Mouse (Mus musculus) neural tube, embryonic 12.5 days (tissue): Measurements from ENCODE around the gene Atp2a2. TPM values are rescaled to one million over a fixed set of nuclear protein-coding genes. Genes with fewer than 3 reads are reported as not detected.

Experiments used
- ATAC-seq: fragments of 200-750 bp; cut with Nextera tagmentation; 2 replicates; pipeline ENCODE4 v1.8.0; 2017; ENCODE audit warnings: low read depth, mild to moderate bottlenecking, moderate TSS enrichment, moderate library complexity; ENCODE audit not compliant: low FRiP score
- H3K27ac ChIP-seq: fragments of 300-500 bp; sonication (generic); 2 replicates; pipeline ENCODE4 v1.5.1; 2016
- H3K27me3 ChIP-seq: fragments of 300-500 bp; sonication (generic); replicated peaks from 2 replicates; pipeline ENCODE4 v1.6.1; 2016; ENCODE audit warnings: mild to moderate bottlenecking
- H3K36me3 ChIP-seq: fragments of 300-500 bp; sonication (generic); 2 replicates; pipeline ENCODE4 v1.6.1; 2016; ENCODE audit warnings: mild to moderate bottlenecking
- H3K4me1 ChIP-seq: fragments of 300-500 bp; sonication (generic); 2 replicates; pipeline ENCODE4 v1.6.1; 2016
- H3K4me2 ChIP-seq: fragments of 300-500 bp; sonication (generic); replicated peaks from 2 replicates; pipeline ENCODE4 v1.6.1; 2016; ENCODE audit warnings: mild to moderate bottlenecking
- H3K4me3 ChIP-seq: fragments of 300-500 bp; sonication (generic); 2 replicates; pipeline ENCODE4 v1.5.1; 2016
- H3K9ac ChIP-seq: fragments of 300-500 bp; sonication (generic); 2 replicates; pipeline ENCODE4 v1.6.1; 2016; ENCODE audit warnings: mild to moderate bottlenecking
- H3K9me3 ChIP-seq: fragments of 300-500 bp; sonication (generic); 2 replicates; pipeline ENCODE4 v1.6.1; 2016; ENCODE audit warnings: mild to moderate bottlenecking
- WGBS: fragments of 180-500 bp; shearing (Covaris S2); methylation state at CpG from one replicate; pipeline ENCODE4 v1.1.7; 2016; 5-methylcytosine and 5-hydroxymethylcytosine counted together
- polyA plus RNA-seq: library from polyadenylated mRNA; unstranded; fragments of >200 nt; fragmentation: Nextera tagmentation; extraction: Ambion mirVana; gene quantifications from 2 replicates; pipeline ENCODE4 v1.2.1, GENCODE M21; 2016

Atp2a2 gene
- polyA plus RNA-seq, 1 experiment from 2014 or later: 76.1 TPM

- Histone ChIP-seq H3K27me3 (no peaks in the 10 kb centered on the region), H3K4me1 (peaks cover 18% of the 10 kb centered on the region), H3K4me3 (no peak overlapping the region), H3K36me3 (no peaks in the 10 kb centered on the region), H3K4me2 (no peak overlapping the region), H3K9ac (no peak overlapping the region), H3K9me3 (no peaks in the 10 kb centered on the region), H3K27ac (no peak overlapping the region)
- no peak for ATAC-seq
- 87% methylated on average over 5 of the region's 5 CpGs for WGBS
Measured at GRCm38 (mm10) chr5:122516901-122517300, 14.9 kb upstream of the Atp2a2 start.

GRCm38 (mm10) chr5:122516029-122516730 is 14.2 kb upstream of the Atp2a2 start:
- no peak overlapping the region for H3K4me3 ChIP-seq
- no peak overlapping the region for H3K9ac ChIP-seq
- WGBS: 81% methylated on average over 11 of the region's 11 CpGs
- H3K4me1 ChIP-seq: peaks cover 18% of the 10 kb centered on the region
- no peaks in the 10 kb centered on the region for H3K36me3 ChIP-seq
- no peak for ATAC-seq
- H3K9me3 ChIP-seq: no peaks in the 10 kb centered on the region
- H3K27me3 ChIP-seq: no peaks in the 10 kb centered on the region
- H3K27ac ChIP-seq: no peak overlapping the region
- H3K4me2 ChIP-seq: no peak overlapping the region

- 0 out of 2 replicates have a peak overlapping the region, but pooled peaks have one; percentile 18 for H3K4me2 ChIP-seq
- H3K4me3 ChIP-seq: no peak overlapping the region
Measured at GRCm38 (mm10) chr5:122514127-122514521, 12.1 kb upstream of the Atp2a2 start.

GRCm38 (mm10) chr5:122513421-122514126 is 11.5 kb upstream of the Atp2a2 start:
- Histone ChIP-seq H3K4me3 (no peak overlapping the region), H3K9ac (no peak overlapping the region), H3K4me2 (0 out of 2 replicates have a peak overlapping the region, but pooled peaks have one; percentile 18), H3K27ac (no peak overlapping the region), H3K36me3 (no peaks in the 10 kb centered on the region), H3K9me3 (no peaks in the 10 kb centered on the region), H3K4me1 (peaks cover 18% of the 10 kb centered on the region), H3K27me3 (no peaks in the 10 kb centered on the region)
- WGBS: 44% methylated on average over 23 of the region's 23 CpGs
- ATAC-seq: no peak

More at GRCm38 (mm10) chr5:122514127-122514521, 12.1 kb upstream of the Atp2a2 start:
- Histone ChIP-seq H3K27ac (no peak overlapping the region), H3K9ac (no peak overlapping the region), H3K36me3 (no peaks in the 10 kb centered on the region), H3K27me3 (no peaks in the 10 kb centered on the region), H3K4me1 (peaks cover 24% of the 10 kb centered on the region), H3K9me3 (no peaks in the 10 kb centered on the region)
- ATAC-seq: no peak
- 43% methylated on average over 8 of the region's 8 CpGs for WGBS

GRCm38 (mm10) chr5:122512011-122512410 is 10.0 kb upstream of the Atp2a2 start:
- Histone ChIP-seq H3K27me3 (no peaks in the 10 kb centered on the region), H3K9me3 (no peaks in the 10 kb centered on the region), H3K9ac (no peak overlapping the region), H3K36me3 (no peaks in the 10 kb centered on the region), H3K27ac (no peak overlapping the region), H3K4me2 (no peak overlapping the region), H3K4me3 (no peak overlapping the region), H3K4me1 (peaks cover 15% of the 10 kb centered on the region)
- 84% methylated on average over 6 of the region's 6 CpGs for WGBS
- no peak for ATAC-seq

- no peak overlapping the region for H3K27ac ChIP-seq
- H3K27me3 ChIP-seq: no peaks in the 10 kb centered on the region
- no peak for ATAC-seq
- H3K4me3 ChIP-seq: no peak overlapping the region
- no peak overlapping the region for H3K9ac ChIP-seq
- H3K4me1 ChIP-seq: peaks cover 15% of the 10 kb centered on the region
- H3K4me2 ChIP-seq: no peak overlapping the region
- H3K9me3 ChIP-seq: no peaks in the 10 kb centered on the region
- WGBS: 80% methylated on average over 9 of the region's 9 CpGs
- no peaks in the 10 kb centered on the region for H3K36me3 ChIP-seq
Measured at GRCm38 (mm10) chr5:122511405-122511804, 9.4 kb upstream of the Atp2a2 start.

- Histone ChIP-seq H3K27ac (no peak overlapping the region), H3K9me3 (no peaks in the 10 kb centered on the region), H3K27me3 (no peaks in the 10 kb centered on the region), H3K36me3 (no peaks in the 10 kb centered on the region), H3K4me1 (peaks cover 15% of the 10 kb centered on the region), H3K9ac (no peak overlapping the region), H3K4me3 (no peak overlapping the region), H3K4me2 (no peak overlapping the region)
- no peak for ATAC-seq
- WGBS: 77% methylated on average over 17 of the region's 17 CpGs
Measured at GRCm38 (mm10) chr5:122510651-122511157, 8.7 kb upstream of the Atp2a2 start.

GRCm38 (mm10) chr5:122509608-122510007 is 7.6 kb upstream of the Atp2a2 start:
- Histone ChIP-seq H3K27ac (no peak overlapping the region), H3K36me3 (no peaks in the 10 kb centered on the region), H3K4me3 (no peak overlapping the region), H3K9ac (no peak overlapping the region), H3K4me2 (no peak overlapping the region), H3K4me1 (peaks cover 15% of the 10 kb centered on the region), H3K27me3 (no peaks in the 10 kb centered on the region), H3K9me3 (no peaks in the 10 kb centered on the region)
- no peak for ATAC-seq
- 56% methylated on average over 7 of the region's 7 CpGs for WGBS

GRCm38 (mm10) chr5:122508861-122509306 is 6.9 kb upstream of the Atp2a2 start:
- H3K27ac ChIP-seq: no peak overlapping the region
- H3K4me1 ChIP-seq: peaks cover 13% of the 10 kb centered on the region
- H3K27me3 ChIP-seq: no peaks in the 10 kb centered on the region
- H3K4me3 ChIP-seq: no peak overlapping the region
- H3K4me2 ChIP-seq: no peak overlapping the region
- WGBS: 88% methylated on average over 11 of the region's 11 CpGs
- no peaks in the 10 kb centered on the region for H3K9me3 ChIP-seq
- ATAC-seq: no peak
- no peak overlapping the region for H3K9ac ChIP-seq
- no peaks in the 10 kb centered on the region for H3K36me3 ChIP-seq

- Histone ChIP-seq H3K4me2 (no peak overlapping the region), H3K9ac (no peak overlapping the region), H3K27me3 (no peaks in the 10 kb centered on the region), H3K4me3 (no peak overlapping the region), H3K9me3 (no peaks in the 10 kb centered on the region), H3K4me1 (peaks cover 21% of the 10 kb centered on the region), H3K36me3 (no peaks in the 10 kb centered on the region), H3K27ac (no peak overlapping the region)
- no peak for ATAC-seq
Measured at GRCm38 (mm10) chr5:122507396-122507795, 5.4 kb upstream of the Atp2a2 start.

- Histone ChIP-seq H3K27ac (no peak overlapping the region), H3K4me1 (peaks cover 21% of the 10 kb centered on the region), H3K4me2 (no peak overlapping the region), H3K27me3 (no peaks in the 10 kb centered on the region), H3K9ac (no peak overlapping the region), H3K36me3 (no peaks in the 10 kb centered on the region), H3K4me3 (no peak overlapping the region), H3K9me3 (no peaks in the 10 kb centered on the region)
- ATAC-seq: no peak
- WGBS: 86% methylated on average over 3 of the region's 3 CpGs
Measured at GRCm38 (mm10) chr5:122506462-122506861, 4.4 kb upstream of the Atp2a2 start.

GRCm38 (mm10) chr5:122505554-122505953 is 3.5 kb upstream of the Atp2a2 start:
- Histone ChIP-seq H3K27me3 (no peaks in the 10 kb centered on the region), H3K9me3 (no peaks in the 10 kb centered on the region), H3K36me3 (no peaks in the 10 kb centered on the region), H3K9ac (no peak overlapping the region), H3K27ac (no peak overlapping the region), H3K4me2 (no peak overlapping the region), H3K4me1 (peaks cover 21% of the 10 kb centered on the region), H3K4me3 (no peak overlapping the region)
- 86% methylated on average over 5 of the region's 5 CpGs for WGBS
- no peak for ATAC-seq
